Mouse (Mus musculus) testis, postnatal 10 days (tissue): ENCODE data around the gene Gnl2.

Experiments used
- DNase-seq: peaks from one replicate; pipeline ENCODE4 v3.0.0; 2021; ENCODE audit warnings: low spot score

Gnl2 gene

GRCm38 (mm10) chr4:125015806-125016635 lies at the start of gene Gnl2:
Gnl2 (plus strand) TSS chr4:125016585.
- peak; percentile 66 for DNase-seq

GRCm38 (mm10) chr4:124968711-124969110 lies 47.7 kb upstream of the Gnl2 start:
- no peak for DNase-seq

GRCm38 (mm10) chr4:124969219-124969848 lies 47.1 kb upstream of the Gnl2 start:
- no peak for DNase-seq

GRCm38 (mm10) chr4:124970194-124970593 lies 46.2 kb upstream of the Gnl2 start:
- no peak for DNase-seq

GRCm38 (mm10) chr4:124970677-124971076 lies 45.7 kb upstream of the Gnl2 start:
- no peak for DNase-seq

GRCm38 (mm10) chr4:124971094-124971493 lies 45.3 kb upstream of the Gnl2 start:
- DNase-seq, result no peak

GRCm38 (mm10) chr4:124972316-124972715 lies 44.1 kb upstream of the Gnl2 start:
- DNase-seq, result no peak

- DNase-seq, result no peak
Observed at GRCm38 (mm10) chr4:124973296-124973695, 43.1 kb upstream of the Gnl2 start.

GRCm38 (mm10) chr4:124978201-124978600 lies 38.2 kb upstream of the Gnl2 start:
- DNase-seq, result no peak

- DNase-seq, result peak; percentile 65
Observed at GRCm38 (mm10) chr4:124983893-124984526, 32.4 kb upstream of the Gnl2 start.

- no peak for DNase-seq
Observed at GRCm38 (mm10) chr4:124984871-124985670, 31.3 kb upstream of the Gnl2 start.

GRCm38 (mm10) chr4:124985671-124986602 lies 30.4 kb upstream of the Gnl2 start, which contains the start of gene Rspo1:
Rspo1 (plus strand) TSS chr4:124986430.
- DNase-seq, result peak; percentile 67

- DNase-seq, result no peak
Observed at GRCm38 (mm10) chr4:124986739-124987710, 29.4 kb upstream of the Gnl2 start.

- DNase-seq, result no peak
Observed at GRCm38 (mm10) chr4:124987711-124988097, 28.7 kb upstream of the Gnl2 start.

- no peak for DNase-seq
Observed at GRCm38 (mm10) chr4:124988382-124988781, 28.0 kb upstream of the Gnl2 start.

- DNase-seq, result no peak
Observed at GRCm38 (mm10) chr4:124989787-124990253, 26.6 kb upstream of the Gnl2 start.

GRCm38 (mm10) chr4:124990325-124990724 lies 26.1 kb upstream of the Gnl2 start:
- DNase-seq, result no peak

- no peak for DNase-seq
Observed at GRCm38 (mm10) chr4:124997479-124998147, 18.8 kb upstream of the Gnl2 start.

GRCm38 (mm10) chr4:124999548-124999947 lies 16.8 kb upstream of the Gnl2 start:
- DNase-seq, result no peak
